Mouse (Mus musculus): ENCODE results near the gene Mthfd1.

The Mthfd1 gene

GRCm38 (mm10) chr12:76263876-76264275 is 8.8 kb downstream of the Mthfd1 start:
- DNase-seq (ENCODE audit: low spot score in 2 of 2): no peak

- DNase-seq (ENCODE audit: low spot score in 2 of 2): no peak
These were observed 9.3 kb downstream of the Mthfd1 start for GRCm38 (mm10) chr12:76264325-76264965.

GRCm38 (mm10) chr12:76265001-76265400 is 9.9 kb downstream of the Mthfd1 start:
- no peak for DNase-seq (ENCODE audit: low spot score in 2 of 2)

- no peak for DNase-seq (ENCODE audit: low spot score in 2 of 2)
These were observed 11.8 kb downstream of the Mthfd1 start for GRCm38 (mm10) chr12:76266875-76267274.

- no peak for DNase-seq (ENCODE audit: low spot score in 2 of 2)
These were observed 13.6 kb downstream of the Mthfd1 start for GRCm38 (mm10) chr12:76268686-76269085.

- no peak for DNase-seq (ENCODE audit: low spot score in 2 of 2)
These were observed 14.1 kb downstream of the Mthfd1 start for GRCm38 (mm10) chr12:76269196-76269595.

GRCm38 (mm10) chr12:76271516-76271915 is 16.4 kb downstream of the Mthfd1 start:
- DNase-seq (ENCODE audit: low spot score in 2 of 2): no peak

GRCm38 (mm10) chr12:76272610-76273524 is 17.8 kb downstream of the Mthfd1 start:
- no peak for DNase-seq (ENCODE audit: low spot score in 2 of 2)

- DNase-seq (ENCODE audit: low spot score in 2 of 2): no peak
These were observed 23.1 kb downstream of the Mthfd1 start for GRCm38 (mm10) chr12:76278209-76278608.

- DNase-seq (ENCODE audit: low spot score in 2 of 2): no peak
These were observed 25.5 kb downstream of the Mthfd1 start for GRCm38 (mm10) chr12:76280556-76280955.

- DNase-seq (ENCODE audit: low spot score in 2 of 2): no peak
These were observed 26.1 kb downstream of the Mthfd1 start for GRCm38 (mm10) chr12:76281111-76281660.

GRCm38 (mm10) chr12:76282132-76282531 is 27.0 kb downstream of the Mthfd1 start:
- no peak for DNase-seq (ENCODE audit: low spot score in 2 of 2)

GRCm38 (mm10) chr12:76282532-76283173 is 27.6 kb downstream of the Mthfd1 start:
- DNase-seq (ENCODE audit: low spot score in 2 of 2): no peak

- no peak for DNase-seq (ENCODE audit: low spot score in 2 of 2)
These were observed 30.3 kb downstream of the Mthfd1 start for GRCm38 (mm10) chr12:76285418-76285817.

- no peak for DNase-seq (ENCODE audit: low spot score in 2 of 2)
These were observed 32.9 kb downstream of the Mthfd1 start for GRCm38 (mm10) chr12:76287986-76288385.

GRCm38 (mm10) chr12:76288494-76288893 is 33.4 kb downstream of the Mthfd1 start:
- DNase-seq (ENCODE audit: low spot score in 2 of 2): no peak

- no peak for DNase-seq (ENCODE audit: low spot score in 2 of 2)
These were observed 34.3 kb downstream of the Mthfd1 start for GRCm38 (mm10) chr12:76289428-76289827.

GRCm38 (mm10) chr12:76290271-76290670 is 35.2 kb downstream of the Mthfd1 start:
- no peak for DNase-seq (ENCODE audit: low spot score in 2 of 2)

GRCm38 (mm10) chr12:76293192-76293591 is 38.1 kb downstream of the Mthfd1 start:
- peak; percentile 16 to 48 for DNase-seq (ENCODE audit: low spot score in 2 of 2)

GRCm38 (mm10) chr12:76297830-76298229 is 42.7 kb downstream of the Mthfd1 start:
- DNase-seq (ENCODE audit: low spot score in 2 of 2): no peak

- no peak for DNase-seq (ENCODE audit: low spot score in 2 of 2)
These were observed 44.3 kb downstream of the Mthfd1 start for GRCm38 (mm10) chr12:76299361-76299906.

GRCm38 (mm10) chr12:76300367-76300766 is 45.3 kb downstream of the Mthfd1 start:
- DNase-seq (ENCODE audit: low spot score in 2 of 2): no peak

Data from spleen, postnatal 14 days (tissue).